Mouse (Mus musculus): Measurements from ENCODE around the gene Gm21988.

The Gm21988 gene

GRCm38 (mm10) chr11:70239541-70240279 is at the start of gene Gm21988, which contains the start of gene Rnasek:
Gene Gm21988 (minus strand): TSS chr11:70239830.
Gene Rnasek (minus strand): TSS chr11:70239842.
- DNase-seq (ENCODE audit: low spot score in 2 of 2), result peak; percentile 85 to 93

GRCm38 (mm10) chr11:70289236-70289635 is 49.6 kb upstream of the Gm21988 start:
- peak; percentile 63 to 65 for DNase-seq (ENCODE audit: low spot score in 2 of 2)

GRCm38 (mm10) chr11:70288102-70288501 is 48.5 kb upstream of the Gm21988 start:
- no peak for DNase-seq (ENCODE audit: low spot score in 2 of 2)

- DNase-seq (ENCODE audit: low spot score in 2 of 2), result no peak
These were observed 46.1 kb upstream of the Gm21988 start for GRCm38 (mm10) chr11:70285686-70286085.

GRCm38 (mm10) chr11:70284757-70285156 is 45.1 kb upstream of the Gm21988 start:
- DNase-seq (ENCODE audit: low spot score in 2 of 2), result no peak

GRCm38 (mm10) chr11:70283666-70284065 is 44.0 kb upstream of the Gm21988 start:
- DNase-seq (ENCODE audit: low spot score in 2 of 2), result no peak

GRCm38 (mm10) chr11:70280441-70280840 is 40.8 kb upstream of the Gm21988 start:
- peak; percentile 41 to 49 for DNase-seq (ENCODE audit: low spot score in 2 of 2)

GRCm38 (mm10) chr11:70278961-70279360 is 39.3 kb upstream of the Gm21988 start:
- DNase-seq (ENCODE audit: low spot score in 2 of 2), result no peak

GRCm38 (mm10) chr11:70271641-70272040 is 32.0 kb upstream of the Gm21988 start:
- DNase-seq (ENCODE audit: low spot score in 2 of 2), result no peak

GRCm38 (mm10) chr11:70266405-70266804 is 26.8 kb upstream of the Gm21988 start:
- no peak for DNase-seq (ENCODE audit: low spot score in 2 of 2)

- no peak for DNase-seq (ENCODE audit: low spot score in 2 of 2)
These were observed 26.2 kb upstream of the Gm21988 start for GRCm38 (mm10) chr11:70265819-70266218.

GRCm38 (mm10) chr11:70265252-70265651 is 25.6 kb upstream of the Gm21988 start:
- DNase-seq (ENCODE audit: low spot score in 2 of 2), result no peak

- no peak for DNase-seq (ENCODE audit: low spot score in 2 of 2)
These were observed 19.4 kb upstream of the Gm21988 start for GRCm38 (mm10) chr11:70259035-70259434.

GRCm38 (mm10) chr11:70254931-70255531 is 15.4 kb upstream of the Gm21988 start, which contains the start of gene Alox12:
Gene Alox12 (minus strand): TSS chr11:70255353.
- no peak for DNase-seq (ENCODE audit: low spot score in 2 of 2)

GRCm38 (mm10) chr11:70254337-70254736 is 14.7 kb upstream of the Gm21988 start:
- no peak for DNase-seq (ENCODE audit: low spot score in 2 of 2)

- no peak for DNase-seq (ENCODE audit: low spot score in 2 of 2)
These were observed 12.2 kb upstream of the Gm21988 start for GRCm38 (mm10) chr11:70251853-70252252.

GRCm38 (mm10) chr11:70250150-70250549 is 10.5 kb upstream of the Gm21988 start:
- DNase-seq (ENCODE audit: low spot score in 2 of 2), result no peak

GRCm38 (mm10) chr11:70247136-70247845 is 7.7 kb upstream of the Gm21988 start:
- DNase-seq (ENCODE audit: low spot score in 2 of 2), result peak in 1 of 2 experiments; percentile 60

- DNase-seq (ENCODE audit: low spot score in 2 of 2), result no peak
These were observed 3.0 kb upstream of the Gm21988 start for GRCm38 (mm10) chr11:70242591-70242990.

- peak in 1 of 2 experiments; percentile 61 for DNase-seq (ENCODE audit: low spot score in 2 of 2)
These were observed 814 bp downstream of the Gm21988 start for GRCm38 (mm10) chr11:70238591-70239440.

GRCm38 (mm10) chr11:70237457-70238167 is 2.0 kb downstream of the Gm21988 start, which contains the start of gene 0610010K14Rik:
Gene 0610010K14Rik (minus strand): TSS chr11:70237914.
- DNase-seq (ENCODE audit: low spot score in 2 of 2), result peak; percentile 98 to 99
